Mouse (Mus musculus) intestine, embryonic 16.5 days (tissue): Measurements from ENCODE around the gene Ptrh1. TPM values are rescaled to one million over a fixed set of nuclear protein-coding genes. Genes with fewer than 3 reads are reported as not detected.

Experiments used
- ATAC-seq: fragments of 200-750 bp; cut with Nextera tagmentation; 2 replicates; pipeline ENCODE4 v1.8.0; 2017; ENCODE audit warnings: moderate TSS enrichment, moderate library complexity
- H3K27ac ChIP-seq: fragments of 300-500 bp; sonication (generic); 2 replicates; pipeline ENCODE4 v1.5.1; 2014; ENCODE audit warnings: mild to moderate bottlenecking, low read length
- H3K27me3 ChIP-seq: fragments of 300-500 bp; sonication (generic); replicated peaks from 2 replicates; pipeline ENCODE4 v1.6.1; 2014; ENCODE audit warnings: low read length, control low read depth, mixed read lengths; ENCODE audit not compliant: control insufficient read depth, insufficient read depth
- H3K36me3 ChIP-seq: fragments of 300-500 bp; sonication (generic); 2 replicates; pipeline ENCODE4 v1.6.1; 2014; ENCODE audit warnings: low read length, control low read depth; ENCODE audit not compliant: control insufficient read depth, insufficient read depth
- H3K4me1 ChIP-seq: fragments of 300-500 bp; sonication (generic); 2 replicates; pipeline ENCODE4 v1.6.1; 2014; ENCODE audit warnings: low read length, control low read depth, mixed read lengths; ENCODE audit not compliant: control insufficient read depth, insufficient read depth
- H3K4me2 ChIP-seq: fragments of 300-500 bp; sonication (generic); 2 replicates; pipeline ENCODE4 v1.6.1; 2014; ENCODE audit warnings: low read depth, low read length, control low read depth
- H3K4me3 ChIP-seq: fragments of 300-500 bp; sonication (generic); 2 replicates; pipeline ENCODE4 v1.5.1; 2014; ENCODE audit warnings: mild to moderate bottlenecking, low read length
- H3K9ac ChIP-seq: fragments of 300-500 bp; sonication (generic); 2 replicates; pipeline ENCODE4 v1.6.1; 2014; ENCODE audit warnings: low read depth, low read length
- H3K9me3 ChIP-seq: fragments of 300-500 bp; sonication (generic); 2 replicates; pipeline ENCODE4 v1.6.1; 2016; ENCODE audit warnings: low read length, control low read depth; ENCODE audit not compliant: control insufficient read depth
- WGBS: fragments of 180-500 bp; shearing (Covaris S2); extraction: QIAGEN DNeasy Blood & Tissue Kit; methylation state at CpG from one replicate; pipeline ENCODE4 v1.1.7; 2014; 5-methylcytosine and 5-hydroxymethylcytosine counted together
- polyA plus RNA-seq: library from polyadenylated mRNA; unstranded; fragments of >200 nt; fragmentation: Nextera tagmentation; extraction: Ambion mirVana; gene quantifications from 2 replicates; pipeline ENCODE4 v1.2.1, GENCODE M21; 2015

Ptrh1 gene
- polyA plus RNA-seq = 5.4 and 6.3 TPM in 2 replicates

- WGBS = under 1% methylated on average over 46 of the region's 46 CpGs
- peak; percentile 96 for ATAC-seq
- Histone ChIP-seq H3K9ac (peak within 1 kb of the TSS; percentile 69), H3K27ac (peak within 1 kb of the TSS; percentile 73), H3K4me1 (peaks cover 17% of the 10 kb centered on the region), H3K27me3 (no peaks in the 10 kb centered on the region), H3K9me3 (no peaks in the 10 kb centered on the region), H3K4me3 (peak within 1 kb of the TSS; percentile 64), H3K36me3 (no peaks in the 10 kb centered on the region), H3K4me2 (peak within 1 kb of the TSS; percentile 93)
These were observed at the start of gene Ptrh1, which contains the start of gene Ttc16 for GRCm38 (mm10) chr2:32775359-32776074. Ptrh1 (plus strand) TSS chr2:32775786. Ttc16 (minus strand) TSS chr2:32775633.

- peaks cover 27% of the 10 kb centered on the region for H3K4me1 ChIP-seq
- H3K4me3 ChIP-seq = peak overlapping the region; percentile 44
- peak overlapping the region; percentile 52 for H3K4me2 ChIP-seq
- 0% methylated on average over 16 of the region's 16 CpGs for WGBS
- H3K9ac ChIP-seq = peak overlapping the region; percentile 62
- H3K9me3 ChIP-seq = no peaks in the 10 kb centered on the region
- no peaks in the 10 kb centered on the region for H3K27me3 ChIP-seq
- ATAC-seq = peak; percentile 97
- H3K36me3 ChIP-seq = no peaks in the 10 kb centered on the region
- H3K27ac ChIP-seq = no peak overlapping the region; the same call in 1 of the 2 replicates
These were observed 48.2 kb upstream of the Ptrh1 start for GRCm38 (mm10) chr2:32727435-32727834.

GRCm38 (mm10) chr2:32728463-32728862 lies 47.1 kb upstream of the Ptrh1 start:
- Histone ChIP-seq H3K4me3 (peak overlapping the region; percentile 44), H3K4me2 (peak overlapping the region; percentile 52), H3K36me3 (no peaks in the 10 kb centered on the region), H3K27ac (peak overlapping the region; percentile 45; the same call in 1 of the 2 replicates), H3K9me3 (no peaks in the 10 kb centered on the region), H3K4me1 (peaks cover 27% of the 10 kb centered on the region), H3K27me3 (no peaks in the 10 kb centered on the region), H3K9ac (peak overlapping the region; percentile 62)
- ATAC-seq = peak; percentile 14
- 35% methylated on average over 7 of the region's 7 CpGs for WGBS

- no peak for ATAC-seq
These were observed 46.0 kb upstream of the Ptrh1 start for GRCm38 (mm10) chr2:32729547-32729946.

GRCm38 (mm10) chr2:32730854-32731253 lies 44.7 kb upstream of the Ptrh1 start:
- 32% methylated on average over 11 of the region's 11 CpGs for WGBS
- Histone ChIP-seq H3K27me3 (no peaks in the 10 kb centered on the region), H3K36me3 (no peaks in the 10 kb centered on the region), H3K4me3 (peak overlapping the region; percentile 8; the same call in 1 of the 2 replicates), H3K4me2 (peak overlapping the region; percentile 40), H3K27ac (peak overlapping the region; percentile 76), H3K9ac (peak overlapping the region; percentile 45), H3K9me3 (no peaks in the 10 kb centered on the region), H3K4me1 (peaks cover 33% of the 10 kb centered on the region)
- ATAC-seq = no peak

More at GRCm38 (mm10) chr2:32729547-32729946, 46.0 kb upstream of the Ptrh1 start:
- no peaks in the 10 kb centered on the region for H3K36me3 ChIP-seq
- no peaks in the 10 kb centered on the region for H3K9me3 ChIP-seq
- 0 out of 2 replicates have a peak overlapping the region, but pooled peaks have one; percentile 16 for H3K9ac ChIP-seq
- peak overlapping the region; percentile 52; the same call in 1 of the 2 replicates for H3K4me2 ChIP-seq
- no peaks in the 10 kb centered on the region for H3K27me3 ChIP-seq
- H3K4me3 ChIP-seq = peak overlapping the region; percentile 6
- WGBS = 66% methylated on average over 4 of the region's 4 CpGs
- peaks cover 31% of the 10 kb centered on the region for H3K4me1 ChIP-seq
- H3K27ac ChIP-seq = peak overlapping the region; percentile 76

GRCm38 (mm10) chr2:32731911-32732310 lies 43.7 kb upstream of the Ptrh1 start:
- H3K36me3 ChIP-seq = no peaks in the 10 kb centered on the region
- H3K9me3 ChIP-seq = no peaks in the 10 kb centered on the region
- H3K27ac ChIP-seq = peak overlapping the region; percentile 76

GRCm38 (mm10) chr2:32732695-32733094 lies 42.9 kb upstream of the Ptrh1 start:
- Histone ChIP-seq H3K27ac (no peak overlapping the region), H3K4me2 (no peak overlapping the region), H3K9ac (no peak overlapping the region), H3K27me3 (no peaks in the 10 kb centered on the region), H3K36me3 (0 out of 2 replicates have a peak, but pooled peaks cover under 1% of the 10 kb centered on the region), H3K9me3 (no peaks in the 10 kb centered on the region), H3K4me1 (peaks cover 45% of the 10 kb centered on the region), H3K4me3 (no peak overlapping the region)
- ATAC-seq = no peak
- WGBS = 78% methylated on average over 6 of the region's 6 CpGs

More at GRCm38 (mm10) chr2:32731911-32732310, 43.7 kb upstream of the Ptrh1 start:
- H3K27me3 ChIP-seq = no peaks in the 10 kb centered on the region
- H3K9ac ChIP-seq = no peak overlapping the region
- H3K4me1 ChIP-seq = peaks cover 41% of the 10 kb centered on the region
- WGBS = 47% methylated on average over 4 of the region's 4 CpGs
- no peak overlapping the region for H3K4me3 ChIP-seq
- ATAC-seq = no peak
- no peak overlapping the region for H3K4me2 ChIP-seq

- Histone ChIP-seq H3K27ac (peak overlapping the region; percentile 29; the same call in 1 of the 2 replicates), H3K4me1 (peaks cover 37% of the 10 kb centered on the region), H3K9me3 (no peaks in the 10 kb centered on the region), H3K36me3 (0 out of 2 replicates have a peak, but pooled peaks cover 2% of the 10 kb centered on the region), H3K4me3 (no peak overlapping the region), H3K27me3 (no peaks in the 10 kb centered on the region), H3K4me2 (no peak overlapping the region), H3K9ac (no peak overlapping the region)
- ATAC-seq = 0 out of 2 replicates have a peak, but pooled peaks have one; percentile 24
- WGBS = 30% methylated on average over 4 of the region's 4 CpGs
These were observed 41.1 kb upstream of the Ptrh1 start for GRCm38 (mm10) chr2:32734480-32734879.

- H3K4me2 ChIP-seq = no peak overlapping the region
These were observed 40.7 kb upstream of the Ptrh1 start for GRCm38 (mm10) chr2:32734933-32735332.

More at GRCm38 (mm10) chr2:32734933-32735332, 40.7 kb upstream of the Ptrh1 start:
- Histone ChIP-seq H3K9me3 (no peaks in the 10 kb centered on the region), H3K4me3 (no peak overlapping the region), H3K27me3 (no peaks in the 10 kb centered on the region), H3K27ac (peak overlapping the region; percentile 29; the same call in 1 of the 2 replicates), H3K36me3 (0 out of 2 replicates have a peak, but pooled peaks cover 2% of the 10 kb centered on the region), H3K9ac (no peak overlapping the region), H3K4me1 (peaks cover 34% of the 10 kb centered on the region)
- ATAC-seq = 0 out of 2 replicates have a peak, but pooled peaks have one; percentile 12
- 49% methylated on average over 4 of the region's 4 CpGs for WGBS
